Mouse (Mus musculus) liver, embryonic 14.5 days (tissue): ENCODE measurements at regions not wholly inside any gene's neighbourhood (a gene's known extent, or its start where the extent isn't known, plus 50 kb on each side); places are given as distances from the start of the nearest gene placed in this dataset.

ENCODE experiments used
- CTCF ChIP-seq: IDR thresholded peaks from 2 replicates; pipeline ENCODE4 v1.5.1; 2016; ENCODE audit warnings: antibody characterized with exemption, low read depth, control low read depth
- EP300 ChIP-seq: IDR thresholded peaks from 2 replicates; pipeline ENCODE4 v1.6.1; 2016; ENCODE audit warnings: antibody characterized with exemption, low read depth

GRCm38 (mm10) chr2:133829406-133829805 lies 277.4 kb downstream of the Bmp2 start:
- TF ChIP-seq EP300 (no peak), CTCF (no peak)
